Mouse (Mus musculus) pancreas, adult 10 weeks (tissue): ENCODE measurements around the gene Rgs4. TPM values are rescaled to one million over a fixed set of nuclear protein-coding genes. Genes with fewer than 3 reads are reported as not detected.

Experiments used
- polyA plus RNA-seq: library from polyadenylated mRNA; stranded (reverse); fragments of 350-450 nt; fragmentation: Illumina TruSeq; extraction: RNeasy Lipid Tissue Mini Kit (QIAGEN cat#74804); gene quantifications from one replicate; pipeline ENCODE4 v1.2.3, GENCODE M21; 2015; ENCODE audit warnings: low read depth, low replicate concordance; ENCODE audit not compliant: insufficient read depth

The Rgs4 gene
- polyA plus RNA-seq: 5.8 TPM

GRCm38 (mm10) chr1:169747473-169747872 lies at the start of gene Rgs4:
Gene Rgs4, minus strand, starts transcription at chr1:169747642.

Other genes with a start within 250 kb of the Rgs4 start
- not detected for gene Nuf2, start 216.2 kb downstream of the Rgs4 start, polyA plus RNA-seq
- gene Rgs5, start 92.1 kb downstream of the Rgs4 start, polyA plus RNA-seq: 41.5 TPM
- not detected for gene Ccdc190, start 181.0 kb upstream of the Rgs4 start, polyA plus RNA-seq
- 0.61 TPM for gene Hsd17b7, start 221.6 kb upstream of the Rgs4 start, polyA plus RNA-seq